Mouse (Mus musculus): ENCODE data around the gene Map7d1.

DNA sequence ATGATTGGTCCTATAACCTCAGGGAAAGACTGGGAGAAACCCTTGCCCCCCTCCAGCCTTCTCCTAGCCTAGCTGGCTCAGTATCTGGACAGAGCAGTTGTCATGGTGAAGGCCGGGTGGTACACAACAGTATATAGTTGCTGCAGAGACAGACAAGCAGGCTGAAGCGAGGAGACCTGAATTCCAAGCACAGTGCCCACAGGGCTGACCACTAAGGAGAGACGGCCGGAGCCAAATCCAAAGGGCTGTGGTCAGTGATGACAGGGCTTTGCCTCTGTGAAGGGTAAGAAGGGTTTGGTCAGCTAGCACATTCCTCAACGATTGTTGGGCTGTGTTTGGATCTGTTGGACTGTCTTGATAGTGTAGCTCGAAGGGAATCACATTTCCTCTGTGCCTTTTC is 5.1 kb upstream of the Map7d1 start:
- TF ChIP-seq CTCF (IDR thresholded peaks at IDR 0.05; ENCODE audit: extremely low read depth, insufficient read length, insufficient replicate concordance, low read depth, low read length) (no peak), POLR2A (IDR thresholded peaks at IDR 0.05; ENCODE audit: low read depth, low read length) (no peak)

All from small intestine, adult 2 months (tissue).